Mouse (Mus musculus) right cerebral cortex, postnatal 4 days (tissue): ENCODE data around the gene Fastkd1.
"Not testable (repeated sequence)": the region's sequence is repeated elsewhere in the genome, so short reads cannot be mapped to it uniquely, and the experiment has no call there.

ENCODE experiments used
- DNase-seq: peaks from one replicate; pipeline ENCODE4 v3.0.0-alpha.2; 2022

The Fastkd1 gene

DNA sequence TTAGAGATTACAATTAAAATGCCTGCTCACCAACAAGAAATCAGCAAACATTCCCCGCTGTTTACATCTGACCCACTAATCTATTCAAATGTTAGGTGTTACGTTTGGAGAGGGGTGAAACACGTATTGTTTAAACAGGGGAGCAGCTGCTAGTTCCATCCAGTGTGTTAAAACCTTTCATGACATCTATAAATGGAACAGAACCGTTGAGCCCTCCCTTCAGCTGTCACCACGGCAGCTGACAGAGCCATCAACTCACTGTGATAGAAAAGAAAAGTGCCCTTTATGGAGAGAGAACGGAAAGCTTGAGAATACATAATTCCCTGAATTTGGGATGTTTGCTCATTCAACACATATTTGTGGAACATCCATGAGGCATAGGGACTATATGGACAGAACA is 44.9 kb downstream of the Fastkd1 start:
- no peak for DNase-seq

DNA sequence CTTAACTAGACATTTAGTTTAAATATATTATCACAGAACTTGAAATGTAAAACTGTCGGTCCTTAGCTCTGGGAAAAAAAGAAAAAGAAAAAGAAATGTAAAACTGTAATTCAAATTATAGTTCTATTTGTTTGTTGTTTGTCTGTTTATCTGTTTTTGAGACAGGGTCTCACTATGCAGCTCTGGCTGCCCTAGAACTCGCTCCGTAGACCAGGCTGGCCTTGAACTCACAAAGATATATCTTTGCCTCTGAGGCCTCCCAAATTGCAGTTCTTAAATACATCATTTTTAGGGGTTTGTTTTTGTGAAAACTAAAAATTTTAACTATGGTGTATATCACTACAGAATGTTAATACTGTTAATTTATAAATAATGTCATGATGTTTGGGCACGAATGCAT is 45.7 kb downstream of the Fastkd1 start:
- DNase-seq = no peak

DNA sequence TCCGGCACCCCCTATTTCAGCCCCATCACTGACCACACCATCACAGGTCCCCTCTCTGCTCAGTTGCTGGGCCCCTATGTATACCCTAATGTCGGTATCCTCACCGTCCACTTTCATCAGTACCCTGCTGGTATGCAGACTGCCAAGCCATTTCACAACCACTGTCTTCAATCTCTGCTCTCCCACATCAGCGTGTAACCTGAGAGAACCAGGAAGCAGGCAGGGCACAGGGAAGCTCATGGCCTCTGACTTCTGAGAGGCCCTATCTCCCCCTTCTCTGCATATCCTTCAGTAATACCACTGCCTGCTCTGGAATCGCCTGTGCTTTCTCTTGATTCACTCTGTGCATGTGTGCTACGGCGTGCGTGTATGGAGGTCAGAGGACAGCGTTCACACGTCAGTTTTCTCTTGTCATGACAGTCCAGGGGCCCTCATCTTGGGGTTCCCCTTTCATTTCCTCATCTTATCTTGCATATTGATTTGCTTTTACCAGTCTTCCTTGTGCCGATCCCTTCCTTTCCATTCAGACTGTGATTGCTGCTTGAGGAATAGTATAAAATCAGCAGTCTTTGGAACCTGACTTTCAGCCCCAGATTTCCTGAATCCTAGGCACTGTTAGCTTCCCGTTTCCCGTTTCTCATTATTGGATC is 49.4 kb downstream of the Fastkd1 start:
- no peak for DNase-seq

DNA sequence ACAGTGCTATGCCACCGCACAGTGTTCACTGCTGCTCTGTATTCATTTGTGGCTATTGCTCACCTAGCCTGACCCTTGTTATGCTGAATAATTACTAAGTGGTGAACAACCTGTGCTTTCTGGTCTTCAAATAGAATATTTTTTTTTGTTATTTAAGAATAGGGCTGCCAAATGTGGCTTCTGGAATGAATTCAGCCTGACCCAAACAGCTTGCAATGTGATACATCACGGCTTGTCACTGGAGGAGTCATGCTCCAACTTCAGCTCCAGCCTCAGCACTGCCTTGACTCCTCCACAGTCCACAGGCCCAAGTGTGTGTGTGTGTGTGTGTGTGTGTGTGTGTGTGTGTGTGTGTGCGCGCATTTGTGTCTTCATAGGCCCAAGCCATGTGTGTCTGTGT is 54.0 kb downstream of the Fastkd1 start:
- no peak for DNase-seq

DNA sequence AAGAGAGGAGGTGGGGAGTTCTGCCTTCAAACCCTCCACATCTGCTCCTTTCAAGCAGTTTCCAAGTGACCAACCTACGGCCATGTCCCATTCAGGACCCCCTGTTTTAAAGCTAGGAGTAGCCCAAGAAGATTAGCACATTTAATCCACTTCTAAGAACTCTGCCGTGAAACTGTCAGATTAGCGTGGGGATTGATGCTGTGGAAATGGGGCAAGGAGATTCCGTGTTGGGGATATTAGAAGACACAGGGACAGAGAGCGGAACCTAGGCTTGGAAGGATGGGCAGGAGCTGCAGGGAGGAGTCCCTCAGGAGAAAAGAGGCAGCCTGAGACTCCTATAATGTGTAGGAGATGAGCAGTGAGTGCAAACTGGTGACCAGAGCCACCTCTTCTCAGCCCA is 63.6 kb downstream of the Fastkd1 start:
- no peak for DNase-seq

DNA sequence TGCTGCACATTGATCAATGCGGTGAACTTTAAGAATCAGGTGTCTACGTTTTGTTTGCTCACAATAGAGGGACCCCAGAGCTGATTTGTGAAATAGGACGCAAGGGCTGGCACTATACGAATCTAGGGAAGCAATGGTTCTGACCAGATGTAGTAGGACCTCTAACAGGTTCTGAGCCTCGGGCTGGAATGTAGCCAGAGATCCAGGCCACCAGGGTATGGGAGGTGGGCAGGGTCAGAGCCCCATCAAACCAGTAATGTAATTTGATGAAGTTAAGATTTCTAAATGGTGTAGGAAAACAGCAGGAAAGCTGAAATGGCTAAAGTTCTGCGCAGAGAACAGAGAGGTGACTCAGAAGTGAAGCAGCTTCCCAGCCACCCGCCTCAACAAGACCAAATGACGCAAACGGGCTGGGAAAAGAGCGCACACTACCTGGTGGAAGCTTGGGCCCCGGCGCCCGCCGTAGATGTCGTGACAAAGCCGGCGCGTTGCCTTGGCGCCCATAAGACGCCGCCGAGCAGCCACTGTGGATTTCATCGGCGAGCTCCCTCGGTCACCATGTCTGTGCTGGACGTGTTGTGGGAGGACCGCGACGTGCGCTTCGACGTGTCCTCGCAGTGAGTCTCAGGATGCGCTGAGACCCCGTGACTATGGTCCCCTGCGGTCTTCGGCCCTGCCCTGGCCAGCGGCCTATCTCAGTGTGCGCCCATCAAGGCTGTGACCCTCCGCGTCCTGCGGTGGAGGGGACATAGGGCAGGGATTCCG is 66.4 kb downstream of the Fastkd1 start, which contains the start of gene Bbs5:
TSS of gene Bbs5 (plus strand) at position 446 of the 765 bp plus-strand sequence.
- DNase-seq = peak; percentile 89

DNA sequence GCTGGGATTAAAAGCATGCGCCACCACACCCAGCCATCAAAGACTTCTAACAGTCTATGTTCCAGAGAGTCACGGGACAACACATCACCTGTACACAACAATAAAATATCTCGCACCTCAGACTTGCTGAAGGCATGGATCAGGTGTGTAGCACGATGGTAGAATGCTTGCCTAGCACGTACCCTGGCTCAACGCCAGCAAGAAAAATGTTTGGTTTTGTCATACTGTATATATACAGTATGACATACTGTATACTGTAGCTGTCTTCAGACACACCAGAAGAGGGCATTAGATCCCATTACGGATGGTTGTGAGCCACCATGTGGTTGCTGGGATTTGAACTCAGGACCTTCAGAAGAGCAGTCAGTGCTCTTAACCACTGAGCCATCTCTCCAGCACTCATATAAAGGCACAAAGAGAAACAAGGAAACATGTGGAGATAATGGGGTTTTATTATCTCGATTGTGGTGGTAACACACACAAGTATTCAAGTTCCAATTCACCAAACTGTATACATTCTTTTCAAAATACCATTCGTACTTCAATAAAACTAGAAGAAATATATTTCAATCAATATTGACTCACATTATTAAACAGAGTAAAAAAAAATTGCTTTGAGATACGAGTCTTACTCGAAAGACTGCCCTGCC is 68.2 kb downstream of the Fastkd1 start:
- no peak for DNase-seq

DNA sequence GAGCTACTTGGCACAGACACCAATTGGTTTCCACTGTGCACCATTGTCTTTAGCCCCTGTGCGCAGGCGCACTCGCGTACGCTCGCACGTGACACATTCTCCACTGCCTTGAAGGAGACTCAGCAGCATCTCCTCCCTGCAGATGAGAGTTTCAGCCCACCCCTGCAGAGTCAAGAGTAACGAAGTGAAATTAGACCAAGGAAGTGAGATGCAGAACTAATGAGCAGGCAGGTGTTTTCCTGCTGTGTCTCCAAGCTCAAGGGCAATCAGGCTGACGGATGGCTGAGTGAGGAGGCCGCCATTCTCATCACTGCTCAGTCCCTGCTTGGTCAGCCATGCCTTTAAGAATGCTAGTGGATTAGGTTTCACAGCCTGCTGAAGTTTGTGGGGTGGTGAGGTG is 73.2 kb downstream of the Fastkd1 start:
- peak; percentile 6 for DNase-seq

DNA sequence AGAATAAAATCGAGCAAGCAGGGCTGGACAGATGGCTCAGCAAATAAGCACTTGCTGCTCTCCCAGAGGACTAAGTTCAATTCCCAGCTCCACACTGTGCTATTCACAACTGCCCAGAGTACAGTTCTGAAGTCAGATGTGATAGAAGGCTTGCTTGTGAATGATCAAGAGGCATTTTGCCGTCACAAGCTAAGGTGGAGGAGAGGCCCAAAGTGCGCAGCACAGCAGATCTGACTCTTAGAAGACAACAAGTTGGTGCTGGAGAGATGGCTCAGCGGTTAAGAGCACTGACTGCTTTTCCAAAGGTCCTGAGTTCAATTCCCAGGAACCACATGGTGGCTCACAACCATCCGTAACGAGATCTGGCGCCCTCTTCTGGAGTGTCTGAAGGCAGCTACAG is 75.3 kb downstream of the Fastkd1 start:
- DNase-seq = not testable (repeated sequence)
